Mouse (Mus musculus): ENCODE measurements around the gene Dleu7.

GRCm38 (mm10) chr14:62328606-62329005, 35.8 kb upstream of the Dleu7 start:
- TF ChIP-seq POLR2A (IDR thresholded peaks at IDR 0.05; ENCODE audit: insufficient read depth, low read depth, low read length) (no peak), CTCF (IDR thresholded peaks at IDR 0.05) (no peak), EP300 (IDR thresholded peaks at IDR 0.05; ENCODE audit: insufficient read depth, low read depth, low read length) (no peak)

Data from heart, adult 2 months (tissue).